Mouse (Mus musculus): ENCODE data around the gene Eif4g3. TPM values are rescaled to one million over a fixed set of nuclear protein-coding genes. Genes with fewer than 3 reads are reported as not detected.
"Not testable (repeated sequence)": the region's sequence is repeated elsewhere in the genome, so short reads cannot be mapped to it uniquely, and the experiment has no call there.

Eif4g3 gene
- polyA plus RNA-seq, 1 experiment from 2014 or later, result 35.2 TPM

DNA sequence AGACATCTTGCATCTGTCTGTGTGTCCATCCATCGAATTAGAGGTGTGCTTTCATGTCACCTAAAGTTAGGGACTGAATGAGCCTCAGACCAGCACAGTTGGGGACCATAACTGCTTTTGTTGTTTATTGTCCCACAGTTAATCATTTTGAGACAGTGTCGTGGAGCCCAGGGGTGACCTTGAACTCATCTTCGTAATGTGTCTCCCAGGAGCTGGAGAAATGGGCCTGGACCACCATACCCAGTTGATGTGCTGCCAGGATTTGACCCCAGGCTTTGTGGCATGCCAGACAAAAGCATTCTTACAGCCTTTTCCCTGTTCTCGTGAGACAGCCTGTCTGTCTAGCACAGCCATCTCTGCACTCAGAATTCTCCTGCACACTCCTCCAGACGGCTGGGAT lies 63.8 kb downstream of the Eif4g3 start:
- H3K9me3 ChIP-seq (replicated peaks; ENCODE audit: control insufficient read depth, low read length), result no peaks in the 10 kb centered on the region
- no peak for DNase-seq (ENCODE audit: low spot score)
- WGBS, result 79% methylated on average over 5 of the region's 5 CpGs

GRCm38 (mm10) chr4:138057196-138057754 lies 64.5 kb downstream of the Eif4g3 start:
- H3K36me3 ChIP-seq (replicated peaks; ENCODE audit: control insufficient read depth, insufficient read depth, low read depth, low read length); H3K27me3 ChIP-seq (ENCODE audit: control insufficient read depth, insufficient read depth, low read length): not testable (repeated sequence)
- WGBS, result 95% methylated on average over 20 of the region's 22 CpGs

More for the DNA sequence above, 63.8 kb downstream of the Eif4g3 start:
- H3K4me2 ChIP-seq (ENCODE audit: low read depth, low read length), result no peak overlapping the region
- no peak overlapping the region for H3K27ac ChIP-seq (replicated peaks; ENCODE audit: low read depth, low read length)
- no peak overlapping the region for H3K9ac ChIP-seq (replicated peaks; ENCODE audit: low read length)
- peaks cover 3% of the 10 kb centered on the region for H3K36me3 ChIP-seq (replicated peaks; ENCODE audit: control insufficient read depth, insufficient read depth, low read depth, low read length)
- no peaks in the 10 kb centered on the region for H3K4me1 ChIP-seq (ENCODE audit: control insufficient read depth, insufficient read depth, low read length)
- no peak for ATAC-seq (replicated peaks; ENCODE audit: insufficient number of reproducible peaks, low FRiP score, low TSS enrichment, low read depth)
- no peaks in the 10 kb centered on the region for H3K27me3 ChIP-seq (ENCODE audit: control insufficient read depth, insufficient read depth, low read length)
- no peak overlapping the region for H3K4me3 ChIP-seq (ENCODE audit: low read depth, low read length)

DNA sequence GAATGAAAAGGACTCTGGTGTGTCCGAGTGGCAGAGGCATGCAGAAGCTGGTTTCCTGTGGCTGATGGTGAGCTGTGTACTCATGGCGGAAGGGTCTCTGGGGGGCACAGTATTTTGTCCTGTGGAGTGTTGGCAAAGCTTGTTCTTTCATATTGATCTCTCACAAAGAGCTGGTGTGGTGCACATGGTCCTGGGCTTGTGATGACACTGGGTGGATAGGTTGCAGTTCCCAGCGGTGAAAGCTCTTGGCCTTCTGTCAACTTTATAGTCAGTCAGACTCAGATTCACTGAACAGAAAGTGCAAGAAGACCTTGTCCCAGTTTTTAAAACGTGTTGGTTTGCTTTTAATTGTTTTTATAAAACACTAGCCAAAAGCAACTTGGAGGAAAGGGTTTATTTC lies 68.3 kb downstream of the Eif4g3 start:
- H3K4me3 ChIP-seq (ENCODE audit: low read depth, low read length), result no peak overlapping the region
- peaks cover 3% of the 10 kb centered on the region for H3K36me3 ChIP-seq (replicated peaks; ENCODE audit: control insufficient read depth, insufficient read depth, low read depth, low read length)
- no peak overlapping the region for H3K27ac ChIP-seq (replicated peaks; ENCODE audit: low read depth, low read length)
- H3K4me2 ChIP-seq (ENCODE audit: low read depth, low read length), result no peak overlapping the region
- no peaks in the 10 kb centered on the region for H3K9me3 ChIP-seq (replicated peaks; ENCODE audit: control insufficient read depth, low read length)
- H3K27me3 ChIP-seq (ENCODE audit: control insufficient read depth, insufficient read depth, low read length), result no peaks in the 10 kb centered on the region
- ATAC-seq (replicated peaks; ENCODE audit: insufficient number of reproducible peaks, low FRiP score, low TSS enrichment, low read depth) (no peak), DNase-seq (ENCODE audit: low spot score) (no peak)
- no peak overlapping the region for H3K9ac ChIP-seq (replicated peaks; ENCODE audit: low read length)
- WGBS, result 89% methylated on average over 4 of the region's 4 CpGs
- no peaks in the 10 kb centered on the region for H3K4me1 ChIP-seq (ENCODE audit: control insufficient read depth, insufficient read depth, low read length)

More at GRCm38 (mm10) chr4:138057196-138057754, 64.5 kb downstream of the Eif4g3 start:
- H3K4me2 ChIP-seq (ENCODE audit: low read depth, low read length); H3K9ac ChIP-seq (replicated peaks; ENCODE audit: low read length); H3K9me3 ChIP-seq (replicated peaks; ENCODE audit: control insufficient read depth, low read length); H3K4me3 ChIP-seq (ENCODE audit: low read depth, low read length); ATAC-seq (replicated peaks; ENCODE audit: insufficient number of reproducible peaks, low FRiP score, low TSS enrichment, low read depth); H3K4me1 ChIP-seq (ENCODE audit: control insufficient read depth, insufficient read depth, low read length); DNase-seq (ENCODE audit: low spot score); H3K27ac ChIP-seq (replicated peaks; ENCODE audit: low read depth, low read length): not testable (repeated sequence)

GRCm38 (mm10) chr4:138063372-138064265 lies 70.8 kb downstream of the Eif4g3 start:
- ATAC-seq (replicated peaks; ENCODE audit: insufficient number of reproducible peaks, low FRiP score, low TSS enrichment, low read depth) (no peak), DNase-seq (ENCODE audit: low spot score) (no peak)
- Histone ChIP-seq H3K4me3 (ENCODE audit: low read depth, low read length) (no peak overlapping the region), H3K9ac (replicated peaks; ENCODE audit: low read length) (no peak overlapping the region), H3K36me3 (replicated peaks; ENCODE audit: control insufficient read depth, insufficient read depth, low read depth, low read length) (no peaks in the 10 kb centered on the region; the same call in 1 of the 2 replicates), H3K4me1 (ENCODE audit: control insufficient read depth, insufficient read depth, low read length) (no peaks in the 10 kb centered on the region), H3K27ac (replicated peaks; ENCODE audit: low read depth, low read length) (no peak overlapping the region), H3K9me3 (replicated peaks; ENCODE audit: control insufficient read depth, low read length) (no peaks in the 10 kb centered on the region), H3K4me2 (ENCODE audit: low read depth, low read length) (no peak overlapping the region), H3K27me3 (ENCODE audit: control insufficient read depth, insufficient read depth, low read length) (no peaks in the 10 kb centered on the region)
- WGBS, result 87% methylated on average over 7 of the region's 7 CpGs

- DNase-seq (ENCODE audit: low spot score) (no peak), ATAC-seq (replicated peaks; ENCODE audit: insufficient number of reproducible peaks, low FRiP score, low TSS enrichment, low read depth) (no peak)
- Histone ChIP-seq H3K36me3 (replicated peaks; ENCODE audit: control insufficient read depth, insufficient read depth, low read depth, low read length) (no peaks in the 10 kb centered on the region; the same call in 1 of the 2 replicates), H3K9ac (replicated peaks; ENCODE audit: low read length) (no peak overlapping the region), H3K27me3 (ENCODE audit: control insufficient read depth, insufficient read depth, low read length) (no peaks in the 10 kb centered on the region), H3K9me3 (replicated peaks; ENCODE audit: control insufficient read depth, low read length) (no peaks in the 10 kb centered on the region), H3K4me2 (ENCODE audit: low read depth, low read length) (no peak overlapping the region), H3K4me1 (ENCODE audit: control insufficient read depth, insufficient read depth, low read length) (no peaks in the 10 kb centered on the region), H3K4me3 (ENCODE audit: low read depth, low read length) (no peak overlapping the region), H3K27ac (replicated peaks; ENCODE audit: low read depth, low read length) (no peak overlapping the region)
- 87% methylated on average over 11 of the region's 11 CpGs for WGBS
Observed at GRCm38 (mm10) chr4:138064882-138065592, 72.2 kb downstream of the Eif4g3 start.

DNA sequence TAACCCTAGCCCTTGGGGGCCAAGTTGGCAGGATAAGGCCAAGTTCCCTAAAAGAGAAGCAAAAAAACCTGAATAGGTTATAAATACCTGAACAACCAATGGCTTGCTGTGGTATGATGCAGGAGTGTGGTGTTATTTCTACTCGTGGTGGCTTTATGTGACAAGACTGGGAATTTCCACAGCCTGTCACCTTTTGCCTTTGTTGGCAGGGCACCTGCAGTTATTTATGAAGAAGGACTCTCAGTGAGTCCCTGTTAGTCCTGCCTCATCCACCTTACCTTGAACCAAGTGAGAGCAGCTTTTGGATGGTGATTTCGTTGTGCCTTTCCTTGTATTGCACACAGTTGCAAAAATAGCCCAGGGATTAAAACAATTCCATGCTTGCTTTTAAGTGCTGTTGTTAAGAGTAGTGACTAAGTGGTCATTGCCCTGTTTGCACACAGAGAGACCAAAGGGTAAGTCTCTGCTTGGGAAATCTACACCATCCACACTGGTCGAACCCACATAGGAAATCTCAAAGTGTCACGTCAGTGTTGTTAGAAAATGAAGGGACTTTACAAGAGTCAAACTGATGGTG lies 72.9 kb downstream of the Eif4g3 start:
- 88% methylated on average over 4 of the region's 4 CpGs for WGBS
- DNase-seq (ENCODE audit: low spot score) (no peak), ATAC-seq (replicated peaks; ENCODE audit: insufficient number of reproducible peaks, low FRiP score, low TSS enrichment, low read depth) (no peak)
- no peak overlapping the region for H3K27ac ChIP-seq (replicated peaks; ENCODE audit: low read depth, low read length)
- H3K9me3 ChIP-seq (replicated peaks; ENCODE audit: control insufficient read depth, low read length), result no peaks in the 10 kb centered on the region
- no peaks in the 10 kb centered on the region for H3K4me1 ChIP-seq (ENCODE audit: control insufficient read depth, insufficient read depth, low read length)
- no peaks in the 10 kb centered on the region; the same call in 1 of the 2 replicates for H3K36me3 ChIP-seq (replicated peaks; ENCODE audit: control insufficient read depth, insufficient read depth, low read depth, low read length)
- no peaks in the 10 kb centered on the region for H3K27me3 ChIP-seq (ENCODE audit: control insufficient read depth, insufficient read depth, low read length)
- no peak overlapping the region for H3K4me2 ChIP-seq (ENCODE audit: low read depth, low read length)
- H3K4me3 ChIP-seq (ENCODE audit: low read depth, low read length), result no peak overlapping the region
- no peak overlapping the region for H3K9ac ChIP-seq (replicated peaks; ENCODE audit: low read length)

DNA sequence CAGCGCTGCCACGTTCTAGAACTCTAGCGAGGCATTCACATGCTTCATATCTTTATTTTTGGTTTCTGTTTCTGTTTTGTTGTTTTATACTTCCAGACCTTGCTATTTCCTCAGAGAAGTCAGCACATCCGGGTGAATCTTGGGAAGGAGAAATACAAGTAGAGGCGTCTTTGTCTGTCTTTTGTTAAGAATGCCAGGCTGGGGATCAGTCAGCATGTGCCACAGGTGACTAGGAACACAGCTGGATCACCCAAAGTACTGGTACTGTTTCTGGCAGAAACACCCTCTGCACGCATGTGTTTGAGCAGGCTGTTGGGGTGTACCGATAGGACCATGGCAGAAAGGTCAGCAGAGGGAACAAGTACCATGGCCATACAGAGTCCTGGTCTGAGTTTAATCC lies 73.6 kb downstream of the Eif4g3 start:
- ATAC-seq (replicated peaks; ENCODE audit: insufficient number of reproducible peaks, low FRiP score, low TSS enrichment, low read depth) (no peak), DNase-seq (ENCODE audit: low spot score) (no peak)
- 95% methylated on average over 7 of the region's 7 CpGs for WGBS
- Histone ChIP-seq H3K4me3 (ENCODE audit: low read depth, low read length) (no peak overlapping the region), H3K4me1 (ENCODE audit: control insufficient read depth, insufficient read depth, low read length) (no peaks in the 10 kb centered on the region), H3K4me2 (ENCODE audit: low read depth, low read length) (no peak overlapping the region), H3K27ac (replicated peaks; ENCODE audit: low read depth, low read length) (no peak overlapping the region), H3K36me3 (replicated peaks; ENCODE audit: control insufficient read depth, insufficient read depth, low read depth, low read length) (no peaks in the 10 kb centered on the region; the same call in 1 of the 2 replicates), H3K9ac (replicated peaks; ENCODE audit: low read length) (no peak overlapping the region), H3K9me3 (replicated peaks; ENCODE audit: control insufficient read depth, low read length) (no peaks in the 10 kb centered on the region), H3K27me3 (ENCODE audit: control insufficient read depth, insufficient read depth, low read length) (no peaks in the 10 kb centered on the region)
